ENCODE assay signal across 1 mouse cellular context in the genomic region with DNA sequence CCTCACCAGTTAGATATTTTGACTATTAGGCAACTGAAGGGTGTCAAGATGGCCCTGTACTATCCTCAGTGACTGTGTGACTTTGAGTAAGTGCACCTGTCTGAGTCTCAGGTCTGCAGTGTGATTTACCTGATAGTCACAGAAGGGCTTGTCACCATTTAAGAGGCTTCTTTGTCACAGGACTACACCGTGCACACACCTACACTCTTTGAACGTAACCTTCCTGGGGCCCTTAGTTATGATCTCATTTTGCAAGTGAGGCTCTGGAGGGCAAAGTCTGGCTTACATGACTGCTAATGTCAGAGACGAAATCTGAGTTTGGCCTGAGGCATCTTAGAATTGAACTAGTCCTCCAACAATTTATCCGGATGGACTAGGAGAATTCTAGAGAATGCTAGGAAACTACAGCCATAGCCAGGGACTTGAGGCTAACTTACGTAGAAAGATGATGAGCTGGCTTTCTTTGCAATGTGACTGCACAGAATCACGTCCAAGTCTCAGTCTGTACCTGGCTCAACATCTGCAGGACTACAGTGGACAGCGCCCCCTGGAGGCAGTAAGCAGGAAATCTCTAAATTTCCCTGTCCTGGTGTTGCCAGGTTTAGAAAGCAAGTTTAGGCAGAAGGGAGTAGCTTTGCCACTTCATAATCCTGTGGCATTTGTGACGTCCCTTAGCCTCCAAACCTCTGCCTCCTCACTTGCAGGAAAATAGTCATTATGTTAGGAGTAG.
TF ChIP-seq lines count a peak whose summit lies in the region.

No protein-coding gene starts in this region.

TF ChIP-seq in CH12.LX, 34 proteins besides CTCF, POLR2A, EP300 and RAD21 (continued from another document):
- TF ChIP-seq ELF1 (IDR thresholded peaks at IDR 0.05; ENCODE audit: low read depth, low read length) (peak; percentile 38; the same call in 1 of the 2 replicates), JUND (conservative IDR thresholded peaks at IDR 0.05; ENCODE audit: low read depth, low read length) (0 out of 2 replicates have a peak, but pooled peaks have one; percentile 25), ZNF384 (IDR thresholded peaks at IDR 0.05; ENCODE audit: low read depth, low read length) (no peak), MAX (IDR thresholded peaks at IDR 0.05; ENCODE audit: low read length) (no peak)
TF ChIP-seq in CH12.LX: peak in this region for 10.
